8 mouse cellular contexts compared by ENCODE assay signal in the genomic region with DNA sequence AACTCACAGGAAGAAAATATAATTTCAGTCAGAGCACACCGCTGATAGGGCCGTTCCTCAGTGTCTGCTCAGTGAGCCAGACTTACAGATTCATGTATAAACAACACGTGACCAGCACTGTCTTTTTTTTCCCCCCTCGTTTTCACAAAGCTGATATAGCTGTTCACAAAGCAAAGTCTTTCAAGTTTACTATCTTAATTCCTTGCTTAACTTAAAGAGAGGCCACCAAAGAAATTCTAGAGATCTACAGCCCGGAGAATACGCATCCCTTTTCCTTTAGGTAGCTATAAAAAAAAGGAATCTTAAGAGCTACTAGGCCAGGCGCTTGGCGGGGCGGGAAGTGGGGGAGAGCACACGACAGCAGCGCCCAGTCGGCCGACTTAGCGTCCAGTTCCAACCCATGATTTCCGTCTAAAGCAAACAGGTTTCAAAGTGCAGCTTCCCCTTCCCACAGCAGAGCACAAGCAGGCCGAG. TPM values are rescaled to one million over a fixed set of nuclear protein-coding genes. Genes with fewer than 3 reads are reported as not detected.
DNase-seq lines count a peak whose midpoint lies in the region; ATAC-seq lines count a peak whose summit lies in the region.

No protein-coding gene starts in this region.

- ATAC-seq in limb, embryonic 12.5 days (ENCODE audit: insufficient number of reproducible peaks, insufficient read depth, low FRiP score, low TSS enrichment, low read depth), result no peak; the same call in 1 of the 2 replicates
- ATAC-seq in midbrain, embryonic 11.5 days (ENCODE audit: low FRiP score), result peak; percentile 34

- H3K4me3 ChIP-seq in erythroblast, embryonic 14.5 days (replicated peaks), result peak overlapping the region; percentile 93
- peak overlapping the region; percentile 81 for H3K4me3 ChIP-seq in hindbrain, embryonic 10.5 days
- H3K4me3 ChIP-seq in limb, embryonic 12.5 days (replicated peaks), result peak overlapping the region; percentile 82
- peak overlapping the region; percentile 82 for H3K4me3 ChIP-seq in midbrain, embryonic 11.5 days (ENCODE audit: low read depth, low read length)

- H3K27ac ChIP-seq in hindbrain, embryonic 10.5 days, result peak overlapping the region; percentile 99
- peak overlapping the region; percentile 99 for H3K27ac ChIP-seq in limb, embryonic 12.5 days
- peak overlapping the region; percentile 98 for H3K27ac ChIP-seq in midbrain, embryonic 11.5 days (ENCODE audit: low read depth, low read length)

- DNase-seq in heart, adult 18-20 months, result peak; percentile 56 to 61
- DNase-seq in heart, postnatal 36 days, result no peak
- peak; percentile 53 for DNase-seq in adrenal gland, adult 2 months
- DNase-seq in hindbrain, embryonic 10.5 days (ENCODE audit: low spot score), result no peak
- peak; percentile 95 for DNase-seq in midbrain, embryonic 11.5 days (ENCODE audit: low spot score, missing footprints)
- peak; percentile 31 to 71 for DNase-seq in spleen, postnatal 4 days (ENCODE audit: low spot score in 2 of 2)

- peaks cover 40% of the 10 kb centered on the region for H3K36me3 ChIP-seq in erythroblast, embryonic 14.5 days (ENCODE audit: control insufficient read depth)
- peaks cover 27% of the 10 kb centered on the region for H3K36me3 ChIP-seq in hindbrain, embryonic 10.5 days
- H3K36me3 ChIP-seq in limb, embryonic 12.5 days, result peaks cover 4% of the 10 kb centered on the region; the same call in 1 of the 2 replicates
- H3K36me3 ChIP-seq in midbrain, embryonic 11.5 days (ENCODE audit: control insufficient read depth, insufficient read depth, low read length), result no peaks in the 10 kb centered on the region

- H3K4me2 ChIP-seq in limb, embryonic 12.5 days, result peak overlapping the region; percentile 81
- peak overlapping the region; percentile 78 for H3K4me2 ChIP-seq in midbrain, embryonic 11.5 days

- no peaks in the 10 kb centered on the region for H3K9me3 ChIP-seq in erythroblast, embryonic 14.5 days (ENCODE audit: control insufficient read depth, low read length)
- no peaks in the 10 kb centered on the region for H3K9me3 ChIP-seq in hindbrain, embryonic 10.5 days
- H3K9me3 ChIP-seq in limb, embryonic 12.5 days, result no peaks in the 10 kb centered on the region
- H3K9me3 ChIP-seq in midbrain, embryonic 11.5 days (ENCODE audit: control insufficient read depth, low read length), result no peaks in the 10 kb centered on the region

- peak overlapping the region; percentile 95 for H3K9ac ChIP-seq in limb, embryonic 12.5 days (replicated peaks)
- H3K9ac ChIP-seq in midbrain, embryonic 11.5 days (ENCODE audit: low read length), result peak overlapping the region; percentile 94

- H3K4me1 ChIP-seq in erythroblast, embryonic 14.5 days (ENCODE audit: control insufficient read depth), result peaks cover 47% of the 10 kb centered on the region
- H3K4me1 ChIP-seq in hindbrain, embryonic 10.5 days (replicated peaks), result peaks cover 28% of the 10 kb centered on the region
- H3K4me1 ChIP-seq in limb, embryonic 12.5 days (replicated peaks), result peaks cover 18% of the 10 kb centered on the region
- peaks cover 13% of the 10 kb centered on the region; the same call in 1 of the 2 replicates for H3K4me1 ChIP-seq in midbrain, embryonic 11.5 days (ENCODE audit: control insufficient read depth, insufficient read depth, low read length)

- intact Hi-C loops in heart, postnatal 36 days (cut with DNase I), result loop anchor here (2.0 to 10.0 kb wide), 2 partner anchors 82 to 908 kb away; a partner anchor contains a TSS

- under 1% methylated on average over 16 of the region's 16 CpGs for WGBS in hindbrain, embryonic 10.5 days
- under 1% methylated on average over 16 of the region's 16 CpGs for WGBS in limb, embryonic 12.5 days
- WGBS in midbrain, embryonic 11.5 days, result under 1% methylated on average over 16 of the region's 16 CpGs

- H3K27me3 ChIP-seq in erythroblast, embryonic 14.5 days (ENCODE audit: control insufficient read depth), result no peaks in the 10 kb centered on the region
- no peaks in the 10 kb centered on the region for H3K27me3 ChIP-seq in hindbrain, embryonic 10.5 days (ENCODE audit: insufficient read depth, poor library complexity, severe bottlenecking)
- H3K27me3 ChIP-seq in limb, embryonic 12.5 days, result no peaks in the 10 kb centered on the region
- no peaks in the 10 kb centered on the region for H3K27me3 ChIP-seq in midbrain, embryonic 11.5 days (ENCODE audit: control insufficient read depth, insufficient read depth, low read length)

RNA-seq across cellular contexts. Expression of a gene that starts 0.9 kb away (rescaled TPM):
- total RNA-seq in heart, adult 18-20 months (2021), result 10 to 100 TPM; 33.2 to 37.3 TPM
- total RNA-seq in heart, postnatal 36 days (2021), result 10 to 100 TPM; 31.5 to 38.1 TPM
- 10 to 100 TPM; 28.5 to 32.7 TPM for total RNA-seq in adrenal gland, adult 2 months (2021)
- polyA plus RNA-seq in adrenal gland, adult 2 months (2012; rRNA removed), result 3.0 and 4.3 TPM in 2 replicates
- 0.36 and 0.48 TPM in 2 replicates for polyA plus RNA-seq in erythroblast, embryonic 14.5 days (2012)
- polyA plus RNA-seq in hindbrain, embryonic 10.5 days (2016; fragmentation: Nextera tagmentation; extraction: Ambion mirVana), result 34.4 and 38.9 TPM in 2 replicates
- 43.1 and 45.7 TPM in 2 replicates for polyA plus RNA-seq in limb, embryonic 12.5 days (2016; fragmentation: Nextera tagmentation; extraction: Ambion mirVana)
- polyA plus RNA-seq in midbrain, embryonic 11.5 days (2014; fragmentation: Nextera tagmentation; extraction: Ambion mirVana), result 29.6 and 36.1 TPM in 2 replicates

RNA-seq across cellular contexts. Expression of a gene that starts 35.2 kb away (rescaled TPM):
- 10 to 100 TPM; 90.3 to 90.9 TPM for total RNA-seq in heart, adult 18-20 months (2021)
- total RNA-seq in heart, postnatal 36 days (2021), result 10 to 100 TPM; 88.2 to 88.8 TPM
- 10 to 100 TPM; 53.9 to 87.1 TPM for total RNA-seq in adrenal gland, adult 2 months (2021)
- 33.5 and 35.2 TPM in 2 replicates for polyA plus RNA-seq in adrenal gland, adult 2 months (2012; rRNA removed)
- polyA plus RNA-seq in erythroblast, embryonic 14.5 days (2012), result 0.04 and 0.05 TPM in 2 replicates
- 60.3 and 75.5 TPM in 2 replicates for polyA plus RNA-seq in hindbrain, embryonic 10.5 days (2016; fragmentation: Nextera tagmentation; extraction: Ambion mirVana)
- 100 and 113 TPM in 2 replicates for polyA plus RNA-seq in limb, embryonic 12.5 days (2016; fragmentation: Nextera tagmentation; extraction: Ambion mirVana)
- polyA plus RNA-seq in midbrain, embryonic 11.5 days (2014; fragmentation: Nextera tagmentation; extraction: Ambion mirVana), result 55.3 and 57.4 TPM in 2 replicates

Comparison
In these comparisons a context has a peak if more than half of its experiments do, and no peak if none do; other contexts are left out.
1. DNase-seq: peak in heart, adult 18-20 months (2 of 2), adrenal gland, adult 2 months (single experiment), midbrain, embryonic 11.5 days (single experiment) and spleen, postnatal 4 days (2 of 2); none in heart, postnatal 36 days (0 of 2) and hindbrain, embryonic 10.5 days (single experiment).
2. RNA of a gene that starts 35.2 kb away (polyA plus RNA-seq): 100 to 113 TPM in limb, embryonic 12.5 days, 60.3 to 75.5 TPM in hindbrain, embryonic 10.5 days, 55.3 to 57.4 TPM in midbrain, embryonic 11.5 days and 33.5 to 35.2 TPM in adrenal gland, adult 2 months; 0.04 to 0.05 TPM in erythroblast, embryonic 14.5 days; every median in the first group is over 10 times any median in the second.
3. Peak in every context shown above with its lines, with median percentiles within 50 percentile points of each other: H3K4me3 ChIP-seq and H3K27ac ChIP-seq.